Mouse (Mus musculus) ovary, adult 10 weeks (tissue): ENCODE results near the gene Pigq. TPM values are rescaled to one million over a fixed set of nuclear protein-coding genes. Genes with fewer than 3 reads are reported as not detected.

ENCODE experiments used
- polyA plus RNA-seq: library from polyadenylated mRNA; stranded (reverse); fragments of 350-450 nt; fragmentation: Illumina TruSeq; extraction: RNeasy Lipid Tissue Mini Kit (QIAGEN cat#74804); gene quantifications from one replicate; pipeline ENCODE4 v1.2.3, GENCODE M21; 2014

Pigq gene
- 27.4 TPM for polyA plus RNA-seq

GRCm38 (mm10) chr17:25944366-25945163, at the start of gene Pigq, which contains the start of gene Nhlrc4:
Gene Pigq (minus strand): TSS chr17:25944936.
Gene Nhlrc4 (minus strand): TSS chr17:25944961.

GRCm38 (mm10) chr17:25985306-25986294, 40.9 kb upstream of the Pigq start, which contains the start of gene Capn15:
Gene Capn15 (minus strand): TSS chr17:25985796.

GRCm38 (mm10) chr17:25951803-25952623, 7.3 kb upstream of the Pigq start, which contains the start of gene A930017K11Rik:
Gene A930017K11Rik (minus strand): TSS chr17:25952565.

GRCm38 (mm10) chr17:25919144-25919785, 25.5 kb downstream of the Pigq start, which contains the start of gene Rab40c:
Gene Rab40c (minus strand): TSS chr17:25919727.

GRCm38 (mm10) chr17:25880196-25880910, 64.4 kb downstream of the Pigq start, which contains the start of gene Wfikkn1:
Gene Wfikkn1 (minus strand): TSS chr17:25880858.

Other genes starting within 250 kb of the Pigq start
- gene Gng13, start 227.8 kb downstream of the Pigq start, polyA plus RNA-seq: not detected
- gene Chtf18, start 217.5 kb downstream of the Pigq start, polyA plus RNA-seq: not detected
- gene Rpusd1, start 217.3 kb downstream of the Pigq start, polyA plus RNA-seq: not detected
- gene Mslnl, start 208.9 kb downstream of the Pigq start, polyA plus RNA-seq: not detected
- 2.0 TPM for gene Msln, start 190.6 kb downstream of the Pigq start, polyA plus RNA-seq
- 0.80 TPM for gene Narfl, start 171.2 kb downstream of the Pigq start, polyA plus RNA-seq
- 1.4 TPM for gene Haghl, start 159.3 kb downstream of the Pigq start, polyA plus RNA-seq
- gene Ccdc78, start 158.4 kb downstream of the Pigq start, polyA plus RNA-seq: 0.43 TPM
- not detected for gene Fam173a, start 152.0 kb downstream of the Pigq start, polyA plus RNA-seq
- not detected for gene AC134908.4, start 149.3 kb downstream of the Pigq start, polyA plus RNA-seq
- gene Metrn, start 147.8 kb downstream of the Pigq start, polyA plus RNA-seq: 0.26 TPM
- 0.94 TPM for gene Fbxl16, start 135.9 kb downstream of the Pigq start, polyA plus RNA-seq
- 0.29 TPM for gene Wdr24, start 121.3 kb downstream of the Pigq start, polyA plus RNA-seq
- 1.5 TPM for gene Jmjd8, start 116.1 kb downstream of the Pigq start, polyA plus RNA-seq
- gene Stub1, start 111.5 kb downstream of the Pigq start, polyA plus RNA-seq: 2.7 TPM
- gene Rhbdl1, start 107.6 kb downstream of the Pigq start, polyA plus RNA-seq: not detected
- gene Gm20683, start 103.2 kb downstream of the Pigq start, polyA plus RNA-seq: not detected
- 8.3 TPM for gene Rhot2, start 100.1 kb downstream of the Pigq start, polyA plus RNA-seq
- gene Wdr90, start 83.4 kb downstream of the Pigq start, polyA plus RNA-seq: 1.0 TPM
- gene Mcrip2, start 76.2 kb downstream of the Pigq start, polyA plus RNA-seq: not detected
- 10.6 TPM for gene Mettl26, start 69.9 kb downstream of the Pigq start, polyA plus RNA-seq
- not detected for gene Wfikkn1, start 64.1 kb downstream of the Pigq start, polyA plus RNA-seq
- 1.1 TPM for gene Rab40c, start 25.2 kb downstream of the Pigq start, polyA plus RNA-seq
- 0.29 TPM for gene Nhlrc4, start within 50 bp of the Pigq start, polyA plus RNA-seq
- not detected for gene A930017K11Rik, start 7.6 kb upstream of the Pigq start, polyA plus RNA-seq
- 0.51 TPM for gene Capn15, start 40.9 kb upstream of the Pigq start, polyA plus RNA-seq
- 2.5 TPM for gene Rab11fip3, start 124.6 kb upstream of the Pigq start, polyA plus RNA-seq
- gene Decr2, start 145.4 kb upstream of the Pigq start, polyA plus RNA-seq: 15.7 TPM
- gene Nme4, start 150.7 kb upstream of the Pigq start, polyA plus RNA-seq: 2.2 TPM
- gene Tmem8, start 168.4 kb upstream of the Pigq start, polyA plus RNA-seq: 0.88 TPM
- 7.3 TPM for gene Mrpl28, start 178.6 kb upstream of the Pigq start, polyA plus RNA-seq
- gene Axin1, start 193.8 kb upstream of the Pigq start, polyA plus RNA-seq: 22.3 TPM